Mouse (Mus musculus) cortical plate, adult 2 months (tissue): ENCODE measurements around the gene Cby1.

ENCODE experiments used
- CTCF ChIP-seq: fragments of 200-500 bp; IDR thresholded peaks from 2 replicates; pipeline ENCODE4 v1.5.1; 2011; ENCODE audit warnings: mild to moderate bottlenecking, control low read depth, low read length; ENCODE audit not compliant: insufficient read depth; ENCODE audit errors: extremely low read depth
- POLR2A ChIP-seq: fragments of 200-500 bp; IDR thresholded peaks from 2 replicates; pipeline ENCODE4 v1.6.1; 2011; ENCODE audit warnings: mild to moderate bottlenecking, low read length, control low read depth; ENCODE audit not compliant: insufficient read depth; ENCODE audit errors: extremely low read depth

DNA sequence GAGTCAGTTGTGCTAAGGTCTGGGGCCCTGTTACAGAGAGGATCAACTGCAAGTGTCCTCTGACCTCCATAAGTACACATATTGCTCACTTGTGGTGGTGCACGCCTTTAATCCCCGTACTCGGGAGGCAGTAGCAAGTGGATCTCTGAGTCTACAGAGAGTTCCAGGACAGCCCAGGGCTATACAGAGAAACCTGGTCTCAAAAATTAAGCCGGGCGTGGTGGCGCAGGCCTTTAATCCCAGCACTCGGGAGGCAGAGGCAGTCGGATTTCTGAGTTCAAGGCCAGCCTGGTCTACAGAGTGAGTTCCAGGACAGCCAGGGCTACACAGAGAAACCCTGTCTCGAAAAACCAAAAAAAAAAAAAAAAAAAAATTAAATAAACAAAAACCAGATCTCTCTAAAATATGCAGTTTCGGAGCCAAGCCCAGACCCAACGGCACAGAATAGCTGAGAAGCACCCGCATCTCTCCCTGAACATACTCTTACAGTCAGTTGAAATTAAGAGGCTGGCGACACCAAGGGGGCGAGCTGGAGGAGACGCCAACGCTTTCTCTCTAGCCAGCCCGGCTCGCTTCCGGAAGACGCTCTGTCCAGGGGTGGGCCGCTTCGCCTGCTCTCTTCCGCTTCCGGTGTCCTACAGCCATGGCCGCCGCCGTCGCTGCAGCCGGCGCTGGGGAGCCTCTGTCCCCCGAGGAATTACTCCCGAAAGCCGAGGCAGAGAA is 11.4 kb downstream of the Cby1 start, which contains the start of gene Tomm22:
- TF ChIP-seq CTCF (peak; percentile 34; the same call in 1 of the 2 replicates), POLR2A (no peak; the same call in 1 of the 2 replicates)
